Mouse (Mus musculus) G1E (cell line): ENCODE data around the gene Pih1d1.

Experiments
- CTCF ChIP-seq: IDR thresholded peaks from 2 replicates; pipeline ENCODE4 v1.5.1; 2012; ENCODE audit warnings: low read depth, low read length, inconsistent platforms, mixed read lengths
- GATA1 ChIP-seq: IDR thresholded peaks from 2 replicates; pipeline ENCODE4 v1.6.1; 2012; ENCODE audit warnings: borderline replicate concordance, low read length, inconsistent platforms, mixed read lengths
- POLR2AphosphoS5 ChIP-seq: IDR thresholded peaks from 2 replicates; pipeline ENCODE4 v1.6.1; 2012; ENCODE audit warnings: low read depth, low read length, inconsistent platforms; ENCODE audit not compliant: insufficient replicate concordance

- TF ChIP-seq GATA1 (no peak), CTCF (no peak), POLR2AphosphoS5 (no peak)
Measured at GRCm38 (mm10) chr7:45160316-45160800, 6.3 kb downstream of the Pih1d1 start.
